In the genomic region with DNA sequence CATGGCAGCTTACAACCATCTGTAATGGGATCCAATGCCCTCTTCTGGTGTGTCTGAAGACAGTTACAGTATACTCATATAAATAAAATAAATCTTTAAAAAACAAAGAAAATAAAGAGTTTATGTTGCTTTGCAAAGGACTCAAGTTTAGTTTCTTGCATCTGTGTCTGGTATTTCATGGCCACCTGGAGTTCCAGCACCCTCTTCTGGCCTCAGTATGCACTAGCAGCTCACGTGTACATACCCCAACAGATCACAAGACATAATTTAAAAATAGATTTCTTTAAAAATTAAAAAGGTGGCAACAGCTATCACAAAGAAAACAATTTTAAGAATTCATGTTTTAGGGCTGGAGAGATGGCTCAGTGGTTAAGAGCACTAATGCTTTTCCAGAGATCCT, we compare ENCODE assay signal across 10 mouse cellular contexts. TPM values are rescaled to one million over a fixed set of nuclear protein-coding genes. Genes with fewer than 3 reads are reported as not detected.
DNase-seq lines count a peak whose midpoint lies in the region; ATAC-seq and TF ChIP-seq lines count a peak whose summit lies in the region.
"Had no signal": no experiment of that assay in that cellular context is flagged by ENCODE, and none has a peak within 500 bp of the region (broad histone marks: within the 10 kb centered on the region; RNA-seq: fewer than 3 reads in every experiment).

No protein-coding gene starts in this region.

- TF ChIP-seq CTCF in forebrain, postnatal 0 days (IDR thresholded peaks at IDR 0.05; ENCODE audit: low read depth) = 0 out of 2 replicates have a peak, but pooled peaks have one; percentile 13
- peak; percentile 44 for TF ChIP-seq CTCF in lung, postnatal 0 days (IDR thresholded peaks at IDR 0.05)
- peak; percentile 18; the same call in 1 of the 2 replicates for TF ChIP-seq CTCF in small intestine, adult 2 months (IDR thresholded peaks at IDR 0.05; ENCODE audit: extremely low read depth, insufficient read length, insufficient replicate concordance, low read depth, low read length)

- no peak for TF ChIP-seq POLR2A in small intestine, adult 2 months (IDR thresholded peaks at IDR 0.05; ENCODE audit: low read depth, low read length)

- H3K4me1 ChIP-seq in forebrain, postnatal 0 days (ENCODE audit: insufficient read depth) = no peaks in the 10 kb centered on the region
- no peaks in the 10 kb centered on the region for H3K4me1 ChIP-seq in forebrain, embryonic 13.5 days
- peaks cover 2% of the 10 kb centered on the region; the same call in 1 of the 2 replicates for H3K4me1 ChIP-seq in lung, postnatal 0 days (ENCODE audit: insufficient read depth, low read depth, low read length)
- H3K4me1 ChIP-seq in small intestine, adult 2 months (ENCODE audit: control insufficient read depth, insufficient read depth, insufficient read length, low read length) = no peaks in the 10 kb centered on the region
- H3K4me1 ChIP-seq in midbrain, embryonic 11.5 days (ENCODE audit: control insufficient read depth, insufficient read depth, low read length) = no peaks in the 10 kb centered on the region

- no peak overlapping the region for H3K4me2 ChIP-seq in forebrain, postnatal 0 days (ENCODE audit: low read depth)
- H3K4me2 ChIP-seq in forebrain, embryonic 13.5 days = no peak overlapping the region
- H3K4me2 ChIP-seq in lung, postnatal 0 days (replicated peaks; ENCODE audit: low read depth, low read length) = no peak overlapping the region
- H3K4me2 ChIP-seq in midbrain, embryonic 11.5 days = no peak overlapping the region

- H3K27me3 ChIP-seq in forebrain, postnatal 0 days (ENCODE audit: insufficient read depth, low read length) = no peaks in the 10 kb centered on the region
- H3K27me3 ChIP-seq in forebrain, embryonic 13.5 days = no peaks in the 10 kb centered on the region
- no peaks in the 10 kb centered on the region for H3K27me3 ChIP-seq in lung, postnatal 0 days (replicated peaks; ENCODE audit: insufficient read depth, low read length)
- H3K27me3 ChIP-seq in small intestine, adult 2 months (ENCODE audit: control insufficient read depth, insufficient read depth, low read length) = no peaks in the 10 kb centered on the region
- no peaks in the 10 kb centered on the region for H3K27me3 ChIP-seq in midbrain, embryonic 11.5 days (ENCODE audit: control insufficient read depth, insufficient read depth, low read length)

- H3K4me3 ChIP-seq in forebrain, postnatal 0 days (ENCODE audit: low read depth, low read length) = no peak overlapping the region
- no peak overlapping the region for H3K4me3 ChIP-seq in forebrain, embryonic 13.5 days
- no peak overlapping the region for H3K4me3 ChIP-seq in lung, postnatal 0 days (ENCODE audit: low read depth, low read length)
- no peak overlapping the region for H3K4me3 ChIP-seq in small intestine, adult 2 months (ENCODE audit: low read depth, low read length)
- no peak overlapping the region for H3K4me3 ChIP-seq in midbrain, embryonic 11.5 days (ENCODE audit: low read depth, low read length)

- no peaks in the 10 kb centered on the region for H3K9me3 ChIP-seq in forebrain, postnatal 0 days (ENCODE audit: low read length)
- no peaks in the 10 kb centered on the region for H3K9me3 ChIP-seq in forebrain, embryonic 13.5 days (replicated peaks)
- H3K9me3 ChIP-seq in lung, postnatal 0 days (ENCODE audit: low read length) = no peaks in the 10 kb centered on the region
- no peaks in the 10 kb centered on the region for H3K9me3 ChIP-seq in midbrain, embryonic 11.5 days (ENCODE audit: control insufficient read depth, low read length)

- H3K27ac ChIP-seq in forebrain, postnatal 0 days (ENCODE audit: low read depth, low read length) = no peak overlapping the region
- H3K27ac ChIP-seq in forebrain, embryonic 13.5 days = no peak overlapping the region
- H3K27ac ChIP-seq in lung, postnatal 0 days (ENCODE audit: low read length) = no peak overlapping the region
- no peak overlapping the region for H3K27ac ChIP-seq in small intestine, adult 2 months (ENCODE audit: insufficient read depth, low read depth, low read length)
- H3K27ac ChIP-seq in midbrain, embryonic 11.5 days (ENCODE audit: low read depth, low read length) = no peak overlapping the region

- WGBS in forebrain, postnatal 0 days = 98% methylated on average over 1 of the region's 1 CpGs
- WGBS in forebrain, embryonic 13.5 days = 94% methylated on average over 1 of the region's 1 CpGs
- 91% methylated on average over 1 of the region's 1 CpGs for WGBS in lung, postnatal 0 days
- 98% methylated on average over 1 of the region's 1 CpGs for WGBS in small intestine, adult 2 months
- WGBS in midbrain, embryonic 11.5 days = 97% methylated on average over 1 of the region's 1 CpGs

- no peak for TF ChIP-seq EP300 in lung, postnatal 0 days (IDR thresholded peaks at IDR 0.05)

- ATAC-seq in forebrain, postnatal 0 days = no peak
- no peak for ATAC-seq in forebrain, embryonic 13.5 days
- ATAC-seq in lung, postnatal 0 days = no peak
- no peak for ATAC-seq in midbrain, embryonic 11.5 days (ENCODE audit: low FRiP score)

- no peak overlapping the region for H3K9ac ChIP-seq in forebrain, postnatal 0 days
- H3K9ac ChIP-seq in forebrain, embryonic 13.5 days = no peak overlapping the region
- H3K9ac ChIP-seq in lung, postnatal 0 days (replicated peaks; ENCODE audit: low read depth) = no peak overlapping the region
- no peak overlapping the region for H3K9ac ChIP-seq in midbrain, embryonic 11.5 days (ENCODE audit: low read length)

- DNase-seq in forebrain, postnatal 0 days = no peak
- DNase-seq in lung, postnatal 0 days (ENCODE audit: low spot score) = no peak
- no peak for DNase-seq in lung, postnatal 4 days
- peak; percentile 68 for DNase-seq in ZHBTc4 (ENCODE audit: low read depth, low spot score)
- no peak for DNase-seq in midbrain, embryonic 11.5 days (ENCODE audit: low spot score, missing footprints)
- no peak for DNase-seq in cerebellum, adult 9-11 months
- DNase-seq: gastrocnemius, postnatal 25 days; layer of hippocampus, adult 9-11 months had no signal

- no peaks in the 10 kb centered on the region for H3K36me3 ChIP-seq in forebrain, postnatal 0 days (ENCODE audit: insufficient read depth)
- no peaks in the 10 kb centered on the region for H3K36me3 ChIP-seq in forebrain, embryonic 13.5 days (ENCODE audit: poor library complexity, severe bottlenecking)
- H3K36me3 ChIP-seq in lung, postnatal 0 days (ENCODE audit: insufficient read depth, low read length) = no peaks in the 10 kb centered on the region
- H3K36me3 ChIP-seq in small intestine, adult 2 months (ENCODE audit: control insufficient read depth, insufficient read depth, low read length) = no peaks in the 10 kb centered on the region
- no peaks in the 10 kb centered on the region for H3K36me3 ChIP-seq in midbrain, embryonic 11.5 days (ENCODE audit: control insufficient read depth, insufficient read depth, low read length)

RNA-seq across cellular contexts. Expression of a gene that starts 15.7 kb away (rescaled TPM):
- 14.9 and 20.8 TPM in 2 replicates for total RNA-seq in forebrain, postnatal 0 days (2014; rRNA removed)
- polyA plus RNA-seq in forebrain, postnatal 0 days (2015; fragmentation: Nextera tagmentation; extraction: Ambion mirVana) = 3.3 and 6.1 TPM in 2 replicates
- polyA plus RNA-seq in forebrain, embryonic 13.5 days (2015; fragmentation: Nextera tagmentation; extraction: Ambion mirVana) = 7.9 and 8.1 TPM in 2 replicates
- 6.9 and 8.2 TPM in 2 replicates for polyA plus RNA-seq in lung, postnatal 0 days (2015; fragmentation: Nextera tagmentation; extraction: Ambion mirVana)
- polyA plus RNA-seq in small intestine, adult 2 months (2012; rRNA removed) = 5.6 and 12.3 TPM in 2 replicates
- polyA plus RNA-seq in midbrain, embryonic 11.5 days (2014; fragmentation: Nextera tagmentation; extraction: Ambion mirVana) = 8.6 and 8.8 TPM in 2 replicates

RNA-seq across cellular contexts. Expression of a gene that starts 56.4 kb away (rescaled TPM):
- 0.10 and 0.15 TPM in 2 replicates for total RNA-seq in forebrain, postnatal 0 days (2014; rRNA removed)
- polyA plus RNA-seq in forebrain, postnatal 0 days (2015; fragmentation: Nextera tagmentation; extraction: Ambion mirVana) = 1.2 and 2.3 TPM in 2 replicates
- polyA plus RNA-seq in forebrain, embryonic 13.5 days (2015; fragmentation: Nextera tagmentation; extraction: Ambion mirVana) = 3.2 and 3.8 TPM in 2 replicates
- polyA plus RNA-seq in lung, postnatal 0 days (2015; fragmentation: Nextera tagmentation; extraction: Ambion mirVana) = 1.7 and 2.3 TPM in 2 replicates
- 1.3 and 1.4 TPM in 2 replicates for polyA plus RNA-seq in small intestine, adult 2 months (2012; rRNA removed)
- 1.4 and 1.9 TPM in 2 replicates for polyA plus RNA-seq in midbrain, embryonic 11.5 days (2014; fragmentation: Nextera tagmentation; extraction: Ambion mirVana)
